ENCODE assay signal across 8 mouse cellular contexts in the genomic region with DNA sequence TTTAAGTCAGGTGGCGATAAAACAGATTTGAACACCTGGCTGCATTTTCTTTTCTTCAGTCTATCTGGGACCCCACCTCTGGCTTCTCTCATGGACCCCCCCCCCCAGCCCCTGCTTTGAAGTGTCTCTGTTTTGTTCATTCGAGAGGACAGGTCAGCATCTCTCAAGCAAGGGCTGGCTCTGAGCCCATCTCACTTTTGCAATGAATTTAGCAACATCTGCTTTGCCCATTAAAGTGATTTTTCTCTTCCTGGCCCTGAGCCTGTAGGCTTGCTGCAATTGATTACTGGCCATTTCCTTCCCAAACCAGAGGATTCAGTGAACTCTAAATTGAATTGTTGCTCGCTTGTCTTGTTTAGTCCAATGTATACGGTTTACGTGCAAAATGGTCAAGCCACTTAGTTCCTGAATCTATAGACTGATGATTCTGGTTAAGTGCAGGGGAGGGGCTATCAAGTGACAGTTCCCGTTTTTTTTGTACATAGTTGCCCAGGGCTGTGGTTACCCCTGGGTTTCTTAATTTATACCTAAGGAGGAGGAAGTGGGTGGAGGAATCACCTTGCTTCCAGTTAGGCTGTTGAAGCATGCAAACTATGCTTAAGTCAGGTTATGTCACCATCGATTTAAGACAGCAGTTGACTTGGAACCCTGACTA.
DNase-seq lines count a peak whose midpoint lies in the region; ATAC-seq lines count a peak whose summit lies in the region.

No protein-coding gene starts in this region.

- H3K4me2 ChIP-seq in lung, embryonic 16.5 days (ENCODE audit: low read depth, low read length) = no peak overlapping the region

- no peak overlapping the region for H3K27ac ChIP-seq in lung, embryonic 16.5 days (ENCODE audit: low read length)

- peak; percentile 51 for DNase-seq in adrenal gland, adult 2 months
- DNase-seq in adrenal gland, postnatal 4 days (ENCODE audit: low spot score in 2 of 2) = no peak
- DNase-seq in B cell, adult 2 months = peak; percentile 63 to 72
- DNase-seq in gastrocnemius, postnatal 10 days = peak; percentile 61
- DNase-seq in layer of hippocampus, postnatal 10 days (ENCODE audit: low spot score in 2 of 2) = no peak
- no peak for DNase-seq in ovary, postnatal 36 days (ENCODE audit: low spot score)

- peaks cover 18% of the 10 kb centered on the region for H3K4me1 ChIP-seq in lung, embryonic 16.5 days (replicated peaks; ENCODE audit: control insufficient read depth, insufficient read depth, low read length)

- no peaks in the 10 kb centered on the region for H3K9me3 ChIP-seq in lung, embryonic 16.5 days (ENCODE audit: control insufficient read depth, low read length)

- H3K9ac ChIP-seq in lung, embryonic 16.5 days (ENCODE audit: low read length) = no peak overlapping the region

- ATAC-seq in lung, embryonic 16.5 days (ENCODE audit: low read depth) = peak; percentile 34; the same call in 1 of the 2 replicates
- ATAC-seq in erythroid progenitor cell, adult 5-6 weeks (replicated peaks; ENCODE audit: low FRiP score, poor library complexity, severe bottlenecking) = no peak

- H3K36me3 ChIP-seq in lung, embryonic 16.5 days (ENCODE audit: control insufficient read depth, insufficient read depth, low read length) = no peaks in the 10 kb centered on the region

- H3K4me3 ChIP-seq in lung, embryonic 16.5 days (ENCODE audit: low read length) = no peak overlapping the region

- H3K27me3 ChIP-seq in lung, embryonic 16.5 days (ENCODE audit: control insufficient read depth, insufficient read depth, low read depth, low read length) = no peaks in the 10 kb centered on the region

- 42% methylated on average over 7 of the region's 7 CpGs for WGBS in lung, embryonic 16.5 days

Comparison
In these comparisons a context has a peak if more than half of its experiments do, and no peak if none do; other contexts are left out.
1. DNase-seq: peak in adrenal gland, adult 2 months (single experiment), B cell, adult 2 months (2 of 2) and gastrocnemius, postnatal 10 days (single experiment); none in adrenal gland, postnatal 4 days (0 of 2), layer of hippocampus, postnatal 10 days (0 of 2) and ovary, postnatal 36 days (single experiment).